Mouse (Mus musculus) liver, embryonic 14.5 days (tissue): ENCODE measurements around the gene Nfia. TPM values are rescaled to one million over a fixed set of nuclear protein-coding genes. Genes with fewer than 3 reads are reported as not detected.

Experiments
- ATAC-seq: fragments of 200-750 bp; cut with Nextera tagmentation; 2 replicates; pipeline ENCODE4 v1.8.0; 2017; ENCODE audit warnings: moderate number of reproducible peaks, mild to moderate bottlenecking, moderate library complexity; ENCODE audit not compliant: insufficient read depth
- DNase-seq, 3 experiments: peaks; one replicate each; pipeline ENCODE4 v3.0.0-alpha.2; 2012 to 2013; ENCODE audit warnings: low read depth in 3 of 3, low spot score in 3 of 3
- H3K27ac ChIP-seq: fragments of 300-500 bp; sonication (generic); 2 replicates; pipeline ENCODE4 v1.5.1; 2014; ENCODE audit warnings: moderate library complexity, mild to moderate bottlenecking, control low read depth, inconsistent platforms
- H3K27me3 ChIP-seq: fragments of 300-500 bp; sonication (generic); 2 replicates; pipeline ENCODE4 v1.6.1; 2014; ENCODE audit warnings: mild to moderate bottlenecking, low read length, moderate library complexity; ENCODE audit not compliant: control insufficient read depth, insufficient read depth
- H3K36me3 ChIP-seq: fragments of 300-500 bp; sonication (generic); replicated peaks from 2 replicates; pipeline ENCODE4 v1.6.1; 2014; ENCODE audit warnings: low read depth; ENCODE audit not compliant: control insufficient read depth, insufficient read depth
- H3K4me1 ChIP-seq, 2 experiments: fragments of 200-500 bp in 1 of 2; fragments of 300-500 bp in 1 of 2; sonication (generic) in 1 of 2; replicated peaks; 2 replicates each; pipeline ENCODE4 v1.6.1; 2012 to 2014; ENCODE audit warnings: antibody characterized with exemption in 1 of 2, inconsistent platforms in 1 of 2, low read length in 1 of 2; ENCODE audit not compliant: control insufficient read depth in 2 of 2, insufficient read depth in 2 of 2
- H3K4me2 ChIP-seq: fragments of 300-500 bp; sonication (generic); 2 replicates; pipeline ENCODE4 v1.6.1; 2014; ENCODE audit warnings: low read depth, mild to moderate bottlenecking, control low read depth, moderate library complexity
- H3K4me3 ChIP-seq, 2 experiments: fragments of 200-500 bp in 1 of 2; fragments of 300-500 bp in 1 of 2; sonication (generic) in 1 of 2; 2 replicates each; pipeline ENCODE4 v1.5.1; 2012 to 2014; ENCODE audit warnings: low read depth in 2 of 2, low read length in 2 of 2, mild to moderate bottlenecking in 2 of 2, control low read depth in 1 of 2, inconsistent platforms in 1 of 2, moderate library complexity in 1 of 2; ENCODE audit not compliant: insufficient read depth in 1 of 2
- H3K9ac ChIP-seq: fragments of 300-500 bp; sonication (generic); replicated peaks from 2 replicates; pipeline ENCODE4 v1.6.1; 2014; ENCODE audit warnings: mild to moderate bottlenecking, control low read depth, moderate library complexity
- H3K9me3 ChIP-seq: fragments of 300-500 bp; sonication (generic); 2 replicates; pipeline ENCODE4 v1.6.1; 2016; ENCODE audit warnings: low read length, mixed read lengths; ENCODE audit not compliant: control insufficient read depth
- CTCF ChIP-seq: IDR thresholded peaks from 2 replicates; pipeline ENCODE4 v1.5.1; 2016; ENCODE audit warnings: antibody characterized with exemption, low read depth, control low read depth
- EP300 ChIP-seq: IDR thresholded peaks from 2 replicates; pipeline ENCODE4 v1.6.1; 2016; ENCODE audit warnings: antibody characterized with exemption, low read depth
- WGBS: fragments of 180-500 bp; shearing (Covaris S2); extraction: QIAGEN DNeasy Blood & Tissue Kit; methylation state at CpG from one replicate; pipeline ENCODE4 v1.1.7; 2014; ENCODE audit not compliant: insufficient replicate concordance; 5-methylcytosine and 5-hydroxymethylcytosine counted together
- polyA plus RNA-seq, 2 experiments: library from polyadenylated mRNA; depleted of rRNA in 1 of 2; stranded (reverse) in 1 of 2; unstranded in 1 of 2; fragments of >200 nt; fragmentation: Nextera tagmentation in 1 of 2; extraction: Ambion mirVana in 1 of 2; gene quantifications; 2 replicates each; pipeline versions ENCODE4 v1.2.1 to v1.2.3; 2012 to 2014

Gene Nfia
- polyA plus RNA-seq, 2 experiments: 1.0 to 2.6 TPM

GRCm38 (mm10) chr4:98120706-98121340, 348.3 kb downstream of the Nfia start:
- H3K4me3 ChIP-seq: no peak overlapping the region
- no peaks in the 10 kb centered on the region for H3K4me1 ChIP-seq
- H3K27ac ChIP-seq: no peak overlapping the region
- H3K9ac ChIP-seq: no peak overlapping the region
- no peaks in the 10 kb centered on the region for H3K9me3 ChIP-seq
- no peak overlapping the region for H3K4me2 ChIP-seq
- no peaks in the 10 kb centered on the region for H3K36me3 ChIP-seq
- no peak for TF ChIP-seq CTCF
- H3K27me3 ChIP-seq: no peaks in the 10 kb centered on the region
- DNase-seq (no peak), ATAC-seq (no peak)
- WGBS: 68% methylated on average over 6 of the region's 6 CpGs

GRCm38 (mm10) chr4:98126003-98126677, 353.6 kb downstream of the Nfia start:
- ATAC-seq (no peak), DNase-seq (no peak)
- Histone ChIP-seq H3K4me2 (no peak overlapping the region), H3K9me3 (no peaks in the 10 kb centered on the region), H3K9ac (no peak overlapping the region), H3K36me3 (no peaks in the 10 kb centered on the region), H3K4me1 (no peaks in the 10 kb centered on the region), H3K27ac (no peak overlapping the region), H3K27me3 (no peaks in the 10 kb centered on the region), H3K4me3 (no peak overlapping the region)
- TF ChIP-seq CTCF (no peak), EP300 (no peak)
- 53% methylated on average over 11 of the region's 11 CpGs for WGBS

GRCm38 (mm10) chr4:98130798-98131197, 358.3 kb downstream of the Nfia start:
- no peak overlapping the region for H3K4me3 ChIP-seq
- H3K9ac ChIP-seq: no peak overlapping the region
- no peaks in the 10 kb centered on the region for H3K9me3 ChIP-seq
- H3K27me3 ChIP-seq: no peaks in the 10 kb centered on the region
- ATAC-seq (no peak), DNase-seq (no peak)
- 32% methylated on average over 2 of the region's 2 CpGs for WGBS
- no peak for TF ChIP-seq EP300
- TF ChIP-seq CTCF: no peak
- H3K36me3 ChIP-seq: no peaks in the 10 kb centered on the region
- H3K4me2 ChIP-seq: no peak overlapping the region
- no peaks in the 10 kb centered on the region for H3K4me1 ChIP-seq
- no peak overlapping the region for H3K27ac ChIP-seq

GRCm38 (mm10) chr4:98134027-98134426, 361.5 kb downstream of the Nfia start:
- 66% methylated on average over 4 of the region's 4 CpGs for WGBS
- Histone ChIP-seq H3K4me3 (no peak overlapping the region), H3K4me1 (no peaks in the 10 kb centered on the region), H3K27me3 (no peaks in the 10 kb centered on the region), H3K4me2 (no peak overlapping the region), H3K36me3 (no peaks in the 10 kb centered on the region), H3K9me3 (no peaks in the 10 kb centered on the region), H3K27ac (no peak overlapping the region), H3K9ac (no peak overlapping the region)
- TF ChIP-seq CTCF: no peak
- no peak for TF ChIP-seq EP300
- DNase-seq: no peak
- no peak for ATAC-seq

- H3K9ac ChIP-seq: no peak overlapping the region
- H3K4me1 ChIP-seq: no peaks in the 10 kb centered on the region
- no peaks in the 10 kb centered on the region for H3K9me3 ChIP-seq
- TF ChIP-seq CTCF: no peak
- no peak for TF ChIP-seq EP300
- H3K27ac ChIP-seq: no peak overlapping the region
- H3K4me3 ChIP-seq: no peak overlapping the region
- no peak for DNase-seq
- H3K27me3 ChIP-seq: no peaks in the 10 kb centered on the region
- 64% methylated on average over 2 of the region's 2 CpGs for WGBS
- no peak for ATAC-seq
- no peaks in the 10 kb centered on the region for H3K36me3 ChIP-seq
- no peak overlapping the region for H3K4me2 ChIP-seq
Measured at GRCm38 (mm10) chr4:98136072-98136471, 363.5 kb downstream of the Nfia start.
